Mouse (Mus musculus) kidney, adult 2 months (tissue): ENCODE measurements around the gene Pecam1. TPM values are rescaled to one million over a fixed set of nuclear protein-coding genes. Genes with fewer than 3 reads are reported as not detected.
A peak's percentile ranks its signal among the peaks of the same experiment; 100 is the strongest.

Experiments
- DNase-seq: peaks from one replicate; pipeline ENCODE4 v3.0.0; 2021
- H3K27ac ChIP-seq: fragments of 200-500 bp; 2 replicates; pipeline ENCODE4 v1.5.1; 2012; ENCODE audit warnings: low read depth, low read length, control low read depth, inconsistent platforms; ENCODE audit not compliant: insufficient read depth
- H3K27me3 ChIP-seq: fragments of 200-500 bp; replicated peaks from 2 replicates; pipeline ENCODE4 v1.6.1; 2012; ENCODE audit warnings: mild to moderate bottlenecking, moderate library complexity, low read length, inconsistent platforms; ENCODE audit not compliant: control insufficient read depth, insufficient read depth
- H3K36me3 ChIP-seq: fragments of 200-500 bp; 2 replicates; pipeline ENCODE4 v1.6.1; 2012; ENCODE audit warnings: mild to moderate bottlenecking, moderate library complexity, low read length, inconsistent platforms; ENCODE audit not compliant: control insufficient read depth, insufficient read depth
- H3K4me1 ChIP-seq: fragments of 200-500 bp; 2 replicates; pipeline ENCODE4 v1.6.1; 2011; ENCODE audit warnings: low read length; ENCODE audit not compliant: control insufficient read depth, insufficient read depth
- H3K4me3 ChIP-seq: fragments of 200-500 bp; 2 replicates; pipeline ENCODE4 v1.5.1; 2011; ENCODE audit warnings: mild to moderate bottlenecking, low read depth, low read length, control low read depth; ENCODE audit not compliant: insufficient read depth
- CTCF ChIP-seq: fragments of 200-500 bp; conservative IDR thresholded peaks from 2 replicates; pipeline ENCODE4 v1.5.1; 2011; ENCODE audit warnings: low read depth, mild to moderate bottlenecking, control low read depth, low read length, moderate library complexity, mixed read lengths; ENCODE audit not compliant: insufficient read depth, insufficient read length
- POLR2A ChIP-seq: fragments of 200-500 bp; IDR thresholded peaks from one replicate; pipeline ENCODE4 v1.6.1; 2011; ENCODE audit warnings: low read depth, low read length, control low read depth
- WGBS: fragments of 180-500 bp; shearing (Covaris S2); methylation state at CpG from one replicate; pipeline ENCODE4 v1.1.7; 2018; 5-methylcytosine and 5-hydroxymethylcytosine counted together
- polyA plus RNA-seq: library from polyadenylated mRNA; depleted of rRNA; stranded (reverse); fragments of >200 nt; gene quantifications from 2 replicates; pipeline ENCODE4 v1.2.3, GENCODE M21; 2012; rRNA removed

Pecam1 gene
- polyA plus RNA-seq: 56.8 and 60.4 TPM in 2 replicates

DNA sequence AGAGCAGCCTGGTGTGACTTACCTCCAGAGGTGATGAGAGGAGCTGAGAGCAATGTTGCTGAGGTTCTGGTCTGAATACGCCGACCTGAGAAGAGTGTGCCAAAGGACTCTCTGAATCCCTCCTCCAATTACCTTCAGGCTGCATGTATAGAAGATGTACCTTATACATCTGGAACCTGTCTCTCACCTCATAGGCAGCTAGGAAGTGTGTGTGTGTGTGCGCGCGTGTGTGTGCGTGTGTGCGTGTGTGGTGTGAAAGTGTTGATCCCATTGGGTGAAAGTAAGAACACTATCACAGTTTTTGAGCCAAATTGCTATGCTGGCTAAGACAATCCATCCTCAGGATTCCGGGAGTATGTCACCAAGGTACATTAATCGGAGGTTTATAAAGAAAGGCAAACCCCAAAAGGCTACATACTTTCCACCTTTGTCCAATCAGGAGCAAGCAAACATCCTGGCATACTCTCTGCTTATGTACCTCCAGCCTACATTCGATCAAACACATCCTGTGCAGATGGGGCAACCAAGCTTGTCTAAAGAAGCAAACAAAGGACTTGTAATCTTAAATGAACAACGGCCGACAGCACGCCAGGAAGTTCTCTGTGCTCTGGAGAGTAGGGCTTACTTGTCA is at the start of gene Pecam1:
Gene Pecam1 (minus strand): TSS at position 508 of the 631 bp plus-strand sequence.
- no peaks in the 10 kb centered on the region for H3K36me3 ChIP-seq
- no peak within 1 kb of the TSS; the same call in 1 of the 2 replicates for H3K27ac ChIP-seq
- no peak for DNase-seq
- H3K4me3 ChIP-seq: no peak within 1 kb of the TSS
- WGBS: 68% methylated on average over 13 of the region's 13 CpGs
- H3K27me3 ChIP-seq: no peaks in the 10 kb centered on the region
- TF ChIP-seq POLR2A (no peak), CTCF (no peak)
- H3K4me1 ChIP-seq: no peaks in the 10 kb centered on the region

- WGBS: 27% methylated on average over 9 of the region's 9 CpGs
- TF ChIP-seq POLR2A (no peak), CTCF (no peak)
- peaks cover 2% of the 10 kb centered on the region; the same call in 1 of the 2 replicates for H3K36me3 ChIP-seq
- no peaks in the 10 kb centered on the region for H3K27me3 ChIP-seq
- no peaks in the 10 kb centered on the region; the same call in 1 of the 2 replicates for H3K4me1 ChIP-seq
- H3K27ac ChIP-seq: no peak overlapping the region
- no peak overlapping the region for H3K4me3 ChIP-seq
- DNase-seq: no peak
Measured at GRCm38 (mm10) chr11:106795679-106796078, 45.3 kb upstream of the Pecam1 start.

- H3K27me3 ChIP-seq: no peaks in the 10 kb centered on the region
- peaks cover 3% of the 10 kb centered on the region; the same call in 1 of the 2 replicates for H3K4me1 ChIP-seq
- no peak overlapping the region for H3K4me3 ChIP-seq
- TF ChIP-seq CTCF: 0 out of 2 replicates have a peak, but pooled peaks have one; percentile 19
- no peak for TF ChIP-seq POLR2A
- H3K27ac ChIP-seq: no peak overlapping the region
- 70% methylated on average over 4 of the region's 4 CpGs for WGBS
- no peak for DNase-seq
- no peaks in the 10 kb centered on the region for H3K36me3 ChIP-seq
Measured at GRCm38 (mm10) chr11:106793846-106794245, 43.4 kb upstream of the Pecam1 start.

- Histone ChIP-seq H3K27ac (peak overlapping the region; percentile 97), H3K4me3 (peak overlapping the region; percentile 66), H3K4me1 (peaks cover 5% of the 10 kb centered on the region; the same call in 1 of the 2 replicates), H3K36me3 (peaks cover 12% of the 10 kb centered on the region), H3K27me3 (no peaks in the 10 kb centered on the region)
- no peak for TF ChIP-seq CTCF
- whole genome bisulfite sequencing: 1% methylated on average over 6 of the region's 6 CpGs
- no peak for DNase-seq
Measured at GRCm38 (mm10) chr11:106789649-106790048, 39.2 kb upstream of the Pecam1 start.

DNA sequence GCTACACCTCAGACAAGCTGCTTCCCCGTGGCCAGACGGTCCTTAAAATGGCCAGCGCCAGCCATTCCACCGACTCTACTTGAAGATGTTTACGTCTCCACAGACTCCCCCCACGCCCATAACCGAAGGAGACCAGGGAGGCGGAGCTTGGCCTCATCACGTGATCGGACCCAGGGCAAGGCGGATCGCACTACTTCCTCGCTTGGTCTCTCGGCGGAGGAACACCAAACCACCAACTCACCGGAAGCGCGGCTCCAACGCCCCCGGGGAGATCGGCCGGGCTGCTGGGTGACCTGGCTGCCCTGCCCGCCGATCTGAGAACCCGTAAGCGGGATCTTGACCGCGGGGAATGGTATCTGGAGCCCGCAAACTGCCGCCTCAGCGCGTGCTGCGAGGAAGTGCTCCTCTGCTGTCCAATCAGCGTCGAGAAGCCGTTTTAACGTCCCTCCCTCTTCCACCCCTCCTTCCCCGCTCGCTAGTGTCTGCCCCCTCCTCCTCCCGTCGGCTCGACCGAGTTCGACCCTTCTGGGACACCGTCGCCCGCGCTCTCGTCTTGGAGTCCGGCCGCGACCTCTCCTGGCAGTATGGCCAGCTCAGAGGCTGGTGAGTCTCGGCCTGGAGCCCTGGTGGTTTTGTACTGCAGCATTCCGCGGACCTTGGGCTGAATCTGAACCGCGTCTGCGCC is 38.5 kb upstream of the Pecam1 start, which contains the start of the genes Ddx5 and Cep95:
Gene Ddx5 (minus strand): TSS at position 411 of the 685 bp plus-strand sequence.
Gene Cep95 (plus strand): TSS at position 478 of the 685 bp plus-strand sequence.
- TF ChIP-seq POLR2A (peak; percentile 72), CTCF (no peak)
- DNase-seq: peak; percentile 99
- peaks cover 18% of the 10 kb centered on the region for H3K36me3 ChIP-seq
- H3K4me1 ChIP-seq: peaks cover 5% of the 10 kb centered on the region; the same call in 1 of the 2 replicates
- peak within 1 kb of the TSS; percentile 66 for H3K4me3 ChIP-seq
- H3K27ac ChIP-seq: peak within 1 kb of the TSS; percentile 97
- WGBS: under 1% methylated on average over 58 of the region's 58 CpGs
- no peaks in the 10 kb centered on the region for H3K27me3 ChIP-seq

DNA sequence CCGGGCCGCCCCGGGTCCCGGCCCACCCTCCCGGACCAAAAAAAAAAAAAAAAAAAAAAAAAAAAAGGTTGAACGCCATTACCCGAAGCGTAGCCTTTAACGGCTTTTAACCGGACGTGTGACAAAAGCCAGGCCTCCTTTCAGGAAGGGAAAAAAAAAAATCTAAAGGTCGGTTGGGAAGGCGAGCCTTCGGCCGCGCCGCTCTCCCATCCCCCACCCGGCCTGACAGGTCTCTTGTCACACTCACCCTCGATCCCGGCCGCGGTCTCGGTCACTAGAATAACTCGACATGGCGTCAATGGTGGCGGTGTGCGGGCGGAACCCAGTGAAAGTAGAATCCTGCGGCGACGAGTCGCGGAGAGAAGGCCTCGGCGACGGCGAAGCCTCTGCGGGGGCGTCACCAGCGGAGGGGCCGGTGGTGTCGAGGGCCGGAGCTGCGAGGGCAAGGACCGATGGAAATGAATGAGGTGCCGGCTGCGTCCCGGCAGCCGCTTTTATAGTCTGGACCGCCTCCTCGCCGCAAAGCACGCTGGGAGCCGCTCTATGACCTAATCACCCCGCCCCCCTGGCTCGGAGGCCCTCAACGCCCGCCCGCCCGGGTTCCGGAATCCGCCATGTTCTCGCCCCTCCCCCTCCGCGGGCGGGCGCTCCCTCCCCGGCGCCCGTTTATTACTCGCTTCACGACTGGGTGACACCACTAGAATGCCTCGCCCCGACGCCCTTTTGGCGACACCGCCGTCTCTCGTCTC is 37.8 kb upstream of the Pecam1 start:
- TF ChIP-seq POLR2A (peak; percentile 99), CTCF (no peak)
- under 1% methylated on average over 77 of the region's 79 CpGs for WGBS
- peak overlapping the region; percentile 97 for H3K27ac ChIP-seq
- peaks cover 5% of the 10 kb centered on the region; the same call in 1 of the 2 replicates for H3K4me1 ChIP-seq
- H3K4me3 ChIP-seq: peak overlapping the region; percentile 66
- peaks cover 23% of the 10 kb centered on the region for H3K36me3 ChIP-seq
- peak; percentile 99 for DNase-seq
- no peaks in the 10 kb centered on the region for H3K27me3 ChIP-seq
